Comparison of ENCODE assay signal across 16 mouse cellular contexts in the genomic region with DNA sequence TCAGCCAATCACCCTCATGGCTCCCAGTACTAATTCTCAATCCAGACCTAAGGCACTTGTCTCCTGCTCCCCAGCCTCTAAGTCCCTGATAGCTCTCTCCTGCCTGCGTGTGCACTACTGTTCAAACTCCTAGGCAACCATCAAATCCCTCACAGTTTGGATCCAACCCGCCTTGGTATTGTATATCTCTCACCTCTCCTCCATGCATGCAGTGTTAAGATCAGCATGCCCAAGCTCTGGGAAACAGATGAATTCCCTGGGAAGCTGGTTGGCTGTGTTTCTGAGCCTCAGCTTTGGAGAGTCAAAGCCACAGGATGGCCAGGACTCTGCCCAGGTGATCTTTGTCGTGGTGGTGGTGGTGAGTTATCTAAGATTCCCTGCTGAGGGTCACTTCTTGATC. TPM values are rescaled to one million over a fixed set of nuclear protein-coding genes. Genes with fewer than 3 reads are reported as not detected.
DNase-seq lines count a peak whose midpoint lies in the region; ATAC-seq and TF ChIP-seq lines count a peak whose summit lies in the region.
"Had no signal": no experiment of that assay in that cellular context is flagged by ENCODE, and none has a peak within 500 bp of the region (broad histone marks: within the 10 kb centered on the region; RNA-seq: fewer than 3 reads in every experiment).

No protein-coding gene starts in this region.

- H3K9me3 ChIP-seq in heart, embryonic 10.5 days, result peaks cover 5% of the 10 kb centered on the region; the same call in 1 of the 2 replicates
- no peaks in the 10 kb centered on the region for H3K9me3 ChIP-seq in embryonic facial prominence, embryonic 13.5 days
- H3K9me3 ChIP-seq: midbrain, embryonic 12.5 days had no signal

- H3K4me3 ChIP-seq in heart, embryonic 10.5 days, result no peak overlapping the region
- H3K4me3 ChIP-seq in left cerebral cortex, adult 2 months, result no peak overlapping the region
- no peak overlapping the region for H3K4me3 ChIP-seq in embryonic facial prominence, embryonic 13.5 days
- H3K4me3 ChIP-seq in myocyte, result no peak overlapping the region
- H3K4me3 ChIP-seq: erythroblast, embryonic 14.5 days; midbrain, embryonic 12.5 days had no signal

- DNase-seq in heart, embryonic 10.5 days (ENCODE audit: low spot score), result no peak
- DNase-seq in heart, adult 9 months (ENCODE audit: low spot score in 2 of 2), result no peak
- DNase-seq in left cerebral cortex, adult 2 months (ENCODE audit: extremely low spot score in 1 of 2, low spot score in 2 of 2), result no peak
- DNase-seq in left cerebral cortex, postnatal 4 days, result no peak
- DNase-seq: gastrocnemius, postnatal 10 days; lung, adult 2 months had no signal

- H3K4me1 ChIP-seq in heart, embryonic 10.5 days, result peaks cover 55% of the 10 kb centered on the region
- H3K4me1 ChIP-seq in embryonic facial prominence, embryonic 13.5 days, result peaks cover 46% of the 10 kb centered on the region

- intact Hi-C loops in left cerebral cortex, adult 2 months (cut with DNase I), result loop anchor here (1.0 to 5.0 kb wide), 4 partner anchors 24 to 261 kb away; no protein-coding TSS in a partner anchor
- intact Hi-C loops in left cerebral cortex, postnatal 4 days (cut with DNase I), result no loop called here

- no peak for TF ChIP-seq CTCF in left cerebral cortex, adult 2 months (IDR thresholded peaks at IDR 0.05)

- ATAC-seq in embryonic facial prominence, embryonic 13.5 days (ENCODE audit: insufficient number of reproducible peaks, insufficient read depth, low FRiP score, low TSS enrichment, low read depth), result no peak
- no peak for ATAC-seq in granulocyte monocyte progenitor cell, adult 5-6 weeks (replicated peaks; ENCODE audit: poor library complexity, severe bottlenecking)
- no peak for ATAC-seq in erythroid progenitor cell, adult 5-6 weeks (replicated peaks; ENCODE audit: low FRiP score, poor library complexity, severe bottlenecking)

- 29% methylated on average over 3 of the region's 3 CpGs for WGBS in heart, embryonic 10.5 days
- WGBS in embryonic facial prominence, embryonic 13.5 days, result 55% methylated on average over 3 of the region's 3 CpGs

- H3K9ac ChIP-seq in embryonic facial prominence, embryonic 13.5 days, result no peak overlapping the region
- H3K9ac ChIP-seq: midbrain, embryonic 12.5 days had no signal

- no peaks in the 10 kb centered on the region for H3K79me2 ChIP-seq in myocyte (ENCODE audit: control insufficient read depth, insufficient read depth)

- H3ac ChIP-seq in myocyte (ENCODE audit: control insufficient read depth, insufficient read length), result no peak overlapping the region

- H3K4me2 ChIP-seq in embryonic facial prominence, embryonic 13.5 days, result no peak overlapping the region
- peak overlapping the region; percentile 67 for H3K4me2 ChIP-seq in myocyte (ENCODE audit: low read depth)
- H3K4me2 ChIP-seq: midbrain, embryonic 12.5 days had no signal

- H3K27me3 ChIP-seq in heart, embryonic 10.5 days (ENCODE audit: insufficient read depth, poor library complexity, severe bottlenecking), result no peaks in the 10 kb centered on the region; the same call in 1 of the 2 replicates
- H3K27me3 ChIP-seq in embryonic facial prominence, embryonic 13.5 days, result no peaks in the 10 kb centered on the region
- H3K27me3 ChIP-seq in myocyte (ENCODE audit: control insufficient read depth, insufficient read depth, insufficient read length), result no peaks in the 10 kb centered on the region

- peak overlapping the region; percentile 92 for H3K27ac ChIP-seq in heart, embryonic 10.5 days
- peak overlapping the region; percentile 79 for H3K27ac ChIP-seq in left cerebral cortex, adult 2 months
- peak overlapping the region; percentile 76; the same call in 1 of the 2 replicates for H3K27ac ChIP-seq in embryonic facial prominence, embryonic 13.5 days

- no peaks in the 10 kb centered on the region for H3K36me3 ChIP-seq in heart, embryonic 10.5 days
- no peaks in the 10 kb centered on the region for H3K36me3 ChIP-seq in embryonic facial prominence, embryonic 13.5 days
- no peaks in the 10 kb centered on the region for H3K36me3 ChIP-seq in myocyte (ENCODE audit: control insufficient read depth, insufficient read depth)
- H3K36me3 ChIP-seq: midbrain, embryonic 12.5 days had no signal

- TF ChIP-seq POLR2A in myocyte (IDR thresholded peaks at IDR 0.05; ENCODE audit: insufficient read length, low read depth), result no peak

TF ChIP-seq in myocyte, 11 proteins besides CTCF, POLR2A, EP300 and RAD21:
- TF ChIP-seq MAX (IDR thresholded peaks at IDR 0.05; ENCODE audit: low read depth), result no peak
- no peak for TF ChIP-seq CEBPB (IDR thresholded peaks at IDR 0.05; ENCODE audit: insufficient read depth, poor library complexity, severe bottlenecking)
- no peak for TF ChIP-seq SRF (IDR thresholded peaks at IDR 0.05; ENCODE audit: control insufficient read depth, insufficient read length, low read depth)

RNA-seq across cellular contexts. Expression of a gene that starts 10.2 kb away (rescaled TPM):
- polyA plus RNA-seq in heart, embryonic 10.5 days (2016; fragmentation: Nextera tagmentation; extraction: Ambion mirVana), result 0.30 and 1.3 TPM in 2 replicates
- total RNA-seq in left cerebral cortex, adult 2 months (2021), result 1 to 10 TPM; 1.2 to 1.8 TPM
- total RNA-seq in left cerebral cortex, postnatal 4 days (2021), result not detected
- polyA plus RNA-seq in embryonic facial prominence, embryonic 13.5 days (2015; fragmentation: Nextera tagmentation; extraction: Ambion mirVana), result 0.44 and 0.84 TPM in 2 replicates
- not detected for polyA plus RNA-seq in myocyte (2012; fragmentation: generic; extraction: Trizol)
- not detected in 2 replicates for total RNA-seq in granulocyte monocyte progenitor cell, adult 5-6 weeks (2014; fragmentation: Nextera tagmentation)
- not detected in 2 replicates for total RNA-seq in granulocyte monocyte progenitor cell, adult 5-6 weeks (2017)
- not detected in 2 replicates for total RNA-seq in erythroid progenitor cell, adult 5-6 weeks (2015; ENCODE audit: low replicate concordance)
- not detected in 2 replicates for total RNA-seq in erythroid progenitor cell, adult 5-6 weeks (2017; ENCODE audit: low replicate concordance)
- total RNA-seq: left cerebral cortex, postnatal 14 days; MEL had no signal
- polyA plus RNA-seq: C2C12; erythroblast, embryonic 14.5 days; neural tube, embryonic 14.5 days had no signal
